Comparison of ENCODE assay signal across 18 mouse cellular contexts in the genomic region with DNA sequence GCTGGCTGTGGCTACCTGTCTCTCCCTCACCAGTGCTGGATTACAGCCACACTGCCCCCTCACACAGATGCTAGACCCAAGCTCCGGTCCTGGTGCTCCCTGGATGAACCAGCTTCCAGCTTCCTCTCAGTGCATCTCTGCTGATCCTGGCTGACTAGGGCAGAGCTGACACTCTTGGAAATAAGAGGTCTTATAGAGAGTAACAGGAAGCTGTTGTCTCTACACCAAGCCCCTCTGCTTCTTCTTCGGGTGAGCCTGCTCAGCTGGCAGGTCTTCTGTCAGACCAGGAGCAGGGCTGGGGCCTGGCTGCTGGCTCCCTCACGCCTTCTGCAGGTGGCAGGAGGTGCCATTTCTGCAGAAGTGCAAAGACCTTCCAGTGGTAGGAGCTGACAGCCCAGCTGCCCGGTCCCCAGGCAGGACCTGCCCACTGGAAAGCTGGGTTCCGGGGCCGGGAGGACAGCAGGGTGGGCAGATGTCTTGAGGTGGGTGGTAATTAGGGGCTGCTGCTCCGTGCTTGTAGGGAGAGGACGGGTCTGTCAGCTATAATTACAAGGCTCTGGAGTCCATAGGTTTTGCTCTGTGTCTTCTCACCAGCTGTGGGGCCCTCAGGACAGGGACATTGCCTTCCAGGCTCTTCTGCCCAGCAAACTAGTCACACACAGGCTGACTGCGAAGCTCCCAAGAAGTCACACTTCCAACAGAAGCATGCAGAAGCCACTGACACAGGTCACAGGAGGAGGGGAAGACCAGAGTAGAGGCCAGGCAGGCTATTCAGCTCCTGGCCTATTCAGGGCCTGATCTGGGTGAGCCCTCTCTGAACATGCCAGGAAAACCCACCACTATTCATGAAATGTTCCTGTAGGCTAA. TPM values are rescaled to one million over a fixed set of nuclear protein-coding genes. Genes with fewer than 3 reads are reported as not detected.
DNase-seq lines count a peak whose midpoint lies in the region; ATAC-seq lines count a peak whose summit lies in the region.
"Had no signal": no experiment of that assay in that cellular context is flagged by ENCODE, and none has a peak within 500 bp of the region (broad histone marks: within the 10 kb centered on the region; RNA-seq: fewer than 3 reads in every experiment).

No protein-coding gene starts in this region.

- 0 out of 2 replicates have a peak overlapping the region, but pooled peaks have one; percentile 96 for H3K4me2 ChIP-seq in forebrain, embryonic 13.5 days
- no peak overlapping the region for H3K4me2 ChIP-seq in forebrain, embryonic 14.5 days (ENCODE audit: low read length)
- peak overlapping the region; percentile 97 for H3K4me2 ChIP-seq in hindbrain, embryonic 14.5 days (replicated peaks)
- peak overlapping the region; percentile 68 for H3K4me2 ChIP-seq in midbrain, embryonic 16.5 days (ENCODE audit: low read length)
- H3K4me2 ChIP-seq in kidney, embryonic 15.5 days: no peak overlapping the region
- H3K4me2 ChIP-seq: heart, embryonic 15.5 days had no signal

- ATAC-seq in forebrain, embryonic 13.5 days: no peak
- no peak for ATAC-seq in forebrain, embryonic 14.5 days
- no peak for ATAC-seq in hindbrain, embryonic 14.5 days (ENCODE audit: low FRiP score)
- ATAC-seq in midbrain, embryonic 16.5 days: no peak
- no peak for ATAC-seq in kidney, embryonic 15.5 days (replicated peaks; ENCODE audit: low FRiP score)
- ATAC-seq: intestine, postnatal 0 days; lung, postnatal 0 days had no signal

- no peak for DNase-seq in forebrain, embryonic 14.5 days (ENCODE audit: low spot score)
- DNase-seq in cerebellum, adult 9-10 months: peak; percentile 68
- DNase-seq in hindbrain, embryonic 14.5 days (ENCODE audit: low spot score): no peak
- DNase-seq in lung, postnatal 25 days (ENCODE audit: low spot score): no peak
- no peak for DNase-seq in kidney, adult 8-10 months
- DNase-seq: adrenal gland, postnatal 25 days; B cell, adult 2 months; gastrocnemius, postnatal 36 days; thymus, postnatal 4 days had no signal

- H3K9ac ChIP-seq in forebrain, embryonic 13.5 days: no peak overlapping the region
- no peak overlapping the region for H3K9ac ChIP-seq in forebrain, embryonic 14.5 days (ENCODE audit: low read length)
- peak overlapping the region; percentile 21; the same call in 1 of the 2 replicates for H3K9ac ChIP-seq in hindbrain, embryonic 14.5 days
- 0 out of 2 replicates have a peak overlapping the region, but pooled peaks have one; percentile 3 for H3K9ac ChIP-seq in midbrain, embryonic 16.5 days (ENCODE audit: low read depth, low read length)
- no peak overlapping the region for H3K9ac ChIP-seq in kidney, embryonic 15.5 days
- H3K9ac ChIP-seq: heart, embryonic 15.5 days had no signal

- no peak overlapping the region for H3K4me3 ChIP-seq in forebrain, embryonic 13.5 days
- no peak overlapping the region for H3K4me3 ChIP-seq in forebrain, embryonic 14.5 days (ENCODE audit: low read depth, low read length)
- no peak overlapping the region for H3K4me3 ChIP-seq in hindbrain, embryonic 14.5 days (replicated peaks; ENCODE audit: low read length)
- H3K4me3 ChIP-seq in midbrain, embryonic 16.5 days (ENCODE audit: low read depth, low read length): no peak overlapping the region
- no peak overlapping the region for H3K4me3 ChIP-seq in kidney, embryonic 15.5 days (replicated peaks)
- H3K4me3 ChIP-seq: heart, embryonic 15.5 days had no signal

- peak overlapping the region; percentile 6; the same call in 1 of the 2 replicates for H3K27ac ChIP-seq in forebrain, embryonic 13.5 days
- no peak overlapping the region for H3K27ac ChIP-seq in forebrain, embryonic 14.5 days (ENCODE audit: low read depth, low read length)
- no peak overlapping the region for H3K27ac ChIP-seq in hindbrain, embryonic 14.5 days
- H3K27ac ChIP-seq in midbrain, embryonic 16.5 days (ENCODE audit: low read length): no peak overlapping the region; the same call in 1 of the 2 replicates
- H3K27ac ChIP-seq in kidney, embryonic 15.5 days: no peak overlapping the region
- H3K27ac ChIP-seq: embryonic facial prominence, embryonic 10.5 days; heart, embryonic 15.5 days; kidney, postnatal 0 days had no signal

- H3K4me1 ChIP-seq in forebrain, embryonic 13.5 days: peaks cover 48% of the 10 kb centered on the region
- peaks cover 13% of the 10 kb centered on the region for H3K4me1 ChIP-seq in forebrain, embryonic 14.5 days (ENCODE audit: control insufficient read depth, insufficient read depth, low read length)
- peaks cover 16% of the 10 kb centered on the region for H3K4me1 ChIP-seq in hindbrain, embryonic 14.5 days (replicated peaks; ENCODE audit: control insufficient read depth, insufficient read depth, low read length)
- H3K4me1 ChIP-seq in midbrain, embryonic 16.5 days (ENCODE audit: control insufficient read depth, insufficient read depth, low read length): peaks cover 24% of the 10 kb centered on the region
- peaks cover 55% of the 10 kb centered on the region for H3K4me1 ChIP-seq in kidney, embryonic 15.5 days

- H3K9me3 ChIP-seq in forebrain, embryonic 13.5 days (replicated peaks): no peaks in the 10 kb centered on the region
- no peaks in the 10 kb centered on the region for H3K9me3 ChIP-seq in forebrain, embryonic 14.5 days (replicated peaks; ENCODE audit: control insufficient read depth, low read length)
- no peaks in the 10 kb centered on the region for H3K9me3 ChIP-seq in hindbrain, embryonic 14.5 days (ENCODE audit: control insufficient read depth, low read length)
- no peaks in the 10 kb centered on the region for H3K9me3 ChIP-seq in midbrain, embryonic 16.5 days (replicated peaks; ENCODE audit: control insufficient read depth, low read length, poor library complexity, severe bottlenecking)
- H3K9me3 ChIP-seq in kidney, embryonic 15.5 days (replicated peaks): no peaks in the 10 kb centered on the region
- H3K9me3 ChIP-seq: embryonic facial prominence, embryonic 10.5 days; heart, embryonic 15.5 days had no signal

- WGBS in forebrain, embryonic 13.5 days: 50% methylated on average over 9 of the region's 9 CpGs
- WGBS in forebrain, embryonic 14.5 days: 52% methylated on average over 9 of the region's 9 CpGs
- 47% methylated on average over 9 of the region's 9 CpGs for WGBS in hindbrain, embryonic 14.5 days
- 45% methylated on average over 9 of the region's 9 CpGs for WGBS in midbrain, embryonic 16.5 days
- whole genome bisulfite sequencing in kidney, embryonic 15.5 days: 66% methylated on average over 9 of the region's 9 CpGs

- no peaks in the 10 kb centered on the region for H3K36me3 ChIP-seq in forebrain, embryonic 13.5 days (ENCODE audit: poor library complexity, severe bottlenecking)
- H3K36me3 ChIP-seq in forebrain, embryonic 14.5 days (ENCODE audit: control insufficient read depth, insufficient read depth, low read length): no peaks in the 10 kb centered on the region
- H3K36me3 ChIP-seq in hindbrain, embryonic 14.5 days (replicated peaks; ENCODE audit: control insufficient read depth, insufficient read depth): no peaks in the 10 kb centered on the region
- no peaks in the 10 kb centered on the region for H3K36me3 ChIP-seq in midbrain, embryonic 16.5 days (ENCODE audit: control insufficient read depth, insufficient read depth, low read length)
- no peaks in the 10 kb centered on the region for H3K36me3 ChIP-seq in kidney, embryonic 15.5 days
- H3K36me3 ChIP-seq: embryonic facial prominence, embryonic 10.5 days; heart, embryonic 15.5 days had no signal

- H3K27me3 ChIP-seq in forebrain, embryonic 13.5 days: peaks cover 77% of the 10 kb centered on the region
- H3K27me3 ChIP-seq in forebrain, embryonic 14.5 days (replicated peaks; ENCODE audit: control insufficient read depth, insufficient read depth, low read length): peaks cover 40% of the 10 kb centered on the region
- H3K27me3 ChIP-seq in hindbrain, embryonic 14.5 days (ENCODE audit: control insufficient read depth, insufficient read depth, low read length): peaks cover 16% of the 10 kb centered on the region
- H3K27me3 ChIP-seq in midbrain, embryonic 16.5 days (ENCODE audit: control insufficient read depth, insufficient read depth, low read depth, low read length): no peaks in the 10 kb centered on the region
- H3K27me3 ChIP-seq in kidney, embryonic 15.5 days: peaks cover 91% of the 10 kb centered on the region

RNA-seq across cellular contexts. Expression of a gene that starts 10.7 kb away (rescaled TPM):
- polyA plus RNA-seq in forebrain, embryonic 13.5 days (2015; fragmentation: Nextera tagmentation; extraction: Ambion mirVana): 2.2 and 2.4 TPM in 2 replicates
- polyA plus RNA-seq in forebrain, embryonic 14.5 days (2014; fragmentation: Nextera tagmentation; extraction: Ambion mirVana): 2.0 and 2.4 TPM in 2 replicates
- 9.0 and 10.1 TPM in 2 replicates for polyA plus RNA-seq in hindbrain, embryonic 14.5 days (2014; fragmentation: Nextera tagmentation; extraction: Ambion mirVana)
- 7.5 and 11.0 TPM in 2 replicates for polyA plus RNA-seq in midbrain, embryonic 16.5 days (2015; fragmentation: Nextera tagmentation; extraction: Ambion mirVana)
- polyA plus RNA-seq in kidney, embryonic 15.5 days (2015; fragmentation: Nextera tagmentation; extraction: Ambion mirVana): 1.0 and 1.2 TPM in 2 replicates
- polyA plus RNA-seq: liver, embryonic 16.5 days; lung, postnatal 0 days had no signal

RNA-seq across cellular contexts. Expression of a gene that starts 45.8 kb away (rescaled TPM):
- 147 and 165 TPM in 2 replicates for polyA plus RNA-seq in forebrain, embryonic 13.5 days (2015; fragmentation: Nextera tagmentation; extraction: Ambion mirVana)
- 132 TPM in 2 replicates for polyA plus RNA-seq in forebrain, embryonic 14.5 days (2014; fragmentation: Nextera tagmentation; extraction: Ambion mirVana)
- 136 and 148 TPM in 2 replicates for polyA plus RNA-seq in hindbrain, embryonic 14.5 days (2014; fragmentation: Nextera tagmentation; extraction: Ambion mirVana)
- polyA plus RNA-seq in midbrain, embryonic 16.5 days (2015; fragmentation: Nextera tagmentation; extraction: Ambion mirVana): 124 and 134 TPM in 2 replicates
- 250 and 269 TPM in 2 replicates for polyA plus RNA-seq in kidney, embryonic 15.5 days (2015; fragmentation: Nextera tagmentation; extraction: Ambion mirVana)

RNA-seq across cellular contexts. Expression of a gene that starts 55.1 kb away (rescaled TPM):
- 22.2 and 25.2 TPM in 2 replicates for polyA plus RNA-seq in forebrain, embryonic 13.5 days (2015; fragmentation: Nextera tagmentation; extraction: Ambion mirVana)
- 44.6 and 46.2 TPM in 2 replicates for polyA plus RNA-seq in forebrain, embryonic 14.5 days (2014; fragmentation: Nextera tagmentation; extraction: Ambion mirVana)
- polyA plus RNA-seq in hindbrain, embryonic 14.5 days (2014; fragmentation: Nextera tagmentation; extraction: Ambion mirVana): 68.0 and 76.5 TPM in 2 replicates
- 55.4 and 65.8 TPM in 2 replicates for polyA plus RNA-seq in midbrain, embryonic 16.5 days (2015; fragmentation: Nextera tagmentation; extraction: Ambion mirVana)
- polyA plus RNA-seq in kidney, embryonic 15.5 days (2015; fragmentation: Nextera tagmentation; extraction: Ambion mirVana): 14.1 and 17.3 TPM in 2 replicates

Comparison
In these comparisons a context has a peak if more than half of its experiments do, and no peak if none do; other contexts are left out.
1. H3K4me2 ChIP-seq: peak in forebrain, embryonic 13.5 days (single experiment), hindbrain, embryonic 14.5 days (single experiment) and midbrain, embryonic 16.5 days (single experiment); none in forebrain, embryonic 14.5 days (single experiment) and kidney, embryonic 15.5 days (single experiment).
2. H3K9ac ChIP-seq: peak in hindbrain, embryonic 14.5 days (single experiment) and midbrain, embryonic 16.5 days (single experiment); none in forebrain, embryonic 13.5 days (single experiment), forebrain, embryonic 14.5 days (single experiment) and kidney, embryonic 15.5 days (single experiment).